Mouse (Mus musculus) heart, embryonic 16.5 days (tissue): ENCODE results near the gene Dock7. TPM values are rescaled to one million over a fixed set of nuclear protein-coding genes. Genes with fewer than 3 reads are reported as not detected.

ENCODE experiments used
- ATAC-seq: fragments of 200-750 bp; cut with Nextera tagmentation; replicated peaks from 2 replicates; pipeline ENCODE4 v1.8.0; 2017; ENCODE audit warnings: moderate number of reproducible peaks; ENCODE audit not compliant: insufficient read depth, low FRiP score; ENCODE audit errors: extremely low read depth
- H3K27ac ChIP-seq: fragments of 300-500 bp; sonication (generic); 2 replicates; pipeline ENCODE4 v1.5.1; 2014; ENCODE audit warnings: mild to moderate bottlenecking, low read length, control low read depth, moderate library complexity
- H3K27me3 ChIP-seq: fragments of 300-500 bp; sonication (generic); 2 replicates; pipeline ENCODE4 v1.6.1; 2014; ENCODE audit warnings: low read length, mixed read lengths; ENCODE audit not compliant: control insufficient read depth, insufficient read depth
- H3K36me3 ChIP-seq: fragments of 300-500 bp; sonication (generic); 2 replicates; pipeline ENCODE4 v1.6.1; 2014; ENCODE audit not compliant: control insufficient read depth, insufficient read depth
- H3K4me1 ChIP-seq: fragments of 300-500 bp; sonication (generic); 2 replicates; pipeline ENCODE4 v1.6.1; 2014; ENCODE audit warnings: low read length, mixed read lengths; ENCODE audit not compliant: control insufficient read depth, insufficient read depth
- H3K4me2 ChIP-seq: fragments of 300-500 bp; sonication (generic); 2 replicates; pipeline ENCODE4 v1.6.1; 2014; ENCODE audit warnings: low read depth, mild to moderate bottlenecking, control low read depth, low read length
- H3K4me3 ChIP-seq: fragments of 300-500 bp; sonication (generic); 2 replicates; pipeline ENCODE4 v1.5.1; 2014; ENCODE audit warnings: mild to moderate bottlenecking, control low read depth, low read length
- H3K9ac ChIP-seq: fragments of 300-500 bp; sonication (generic); 2 replicates; pipeline ENCODE4 v1.6.1; 2014; ENCODE audit warnings: low read length, control low read depth
- H3K9me3 ChIP-seq: fragments of 300-500 bp; sonication (generic); replicated peaks from 2 replicates; pipeline ENCODE4 v1.6.1; 2016; ENCODE audit warnings: low read length; ENCODE audit not compliant: control insufficient read depth
- WGBS: fragments of 180-500 bp; shearing (Covaris S2); extraction: QIAGEN DNeasy Blood & Tissue Kit; methylation state at CpG from one replicate; pipeline ENCODE4 v1.1.7; 2014; 5-methylcytosine and 5-hydroxymethylcytosine counted together
- polyA plus RNA-seq: library from polyadenylated mRNA; unstranded; fragments of >200 nt; fragmentation: Nextera tagmentation; extraction: Ambion mirVana; gene quantifications from 2 replicates; pipeline ENCODE4 v1.2.1, GENCODE M21; 2015

Dock7 gene
- polyA plus RNA-seq, 1 experiment from 2014 or later: 18.5 TPM

DNA sequence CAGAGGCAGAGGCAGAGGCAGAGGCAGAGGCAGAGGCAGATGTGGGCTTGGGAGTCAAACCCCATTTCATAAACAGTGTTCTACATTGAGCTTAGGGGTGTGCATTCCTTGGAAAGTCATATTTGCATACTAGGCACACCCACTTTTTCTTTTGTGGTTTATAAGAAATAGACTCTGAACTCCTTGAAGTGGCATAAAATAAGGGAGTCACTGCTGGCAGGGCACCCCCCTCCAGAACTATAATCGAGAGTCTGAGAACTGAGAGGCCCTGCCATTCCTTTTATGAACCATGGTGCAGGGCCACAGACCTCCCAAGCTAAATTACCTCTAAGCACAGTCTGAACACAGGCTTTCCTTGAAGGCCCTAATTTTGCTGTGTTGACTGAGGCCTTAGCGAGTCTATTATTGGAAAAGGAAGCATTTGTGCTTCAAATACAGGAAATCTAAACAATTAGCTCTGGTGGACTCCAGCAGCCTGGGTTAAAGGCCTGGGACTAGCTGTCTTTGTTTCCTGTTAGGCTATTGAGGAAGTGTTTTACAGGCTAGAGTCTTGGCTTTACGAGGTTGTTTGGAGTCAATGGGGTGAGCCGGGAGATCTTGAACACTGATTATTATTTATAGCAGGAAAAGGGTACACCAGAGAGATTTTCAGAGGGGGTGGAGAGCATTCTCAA is 31.3 kb upstream of the Dock7 start:
- no peaks in the 10 kb centered on the region for H3K9me3 ChIP-seq
- WGBS: 49% methylated on average over 4 of the region's 4 CpGs
- no peak for ATAC-seq
- no peaks in the 10 kb centered on the region for H3K36me3 ChIP-seq
- H3K9ac ChIP-seq: no peak overlapping the region
- no peak overlapping the region for H3K4me2 ChIP-seq
- no peaks in the 10 kb centered on the region for H3K4me1 ChIP-seq
- peaks cover 8% of the 10 kb centered on the region for H3K27me3 ChIP-seq
- no peak overlapping the region for H3K27ac ChIP-seq
- no peak overlapping the region for H3K4me3 ChIP-seq

DNA sequence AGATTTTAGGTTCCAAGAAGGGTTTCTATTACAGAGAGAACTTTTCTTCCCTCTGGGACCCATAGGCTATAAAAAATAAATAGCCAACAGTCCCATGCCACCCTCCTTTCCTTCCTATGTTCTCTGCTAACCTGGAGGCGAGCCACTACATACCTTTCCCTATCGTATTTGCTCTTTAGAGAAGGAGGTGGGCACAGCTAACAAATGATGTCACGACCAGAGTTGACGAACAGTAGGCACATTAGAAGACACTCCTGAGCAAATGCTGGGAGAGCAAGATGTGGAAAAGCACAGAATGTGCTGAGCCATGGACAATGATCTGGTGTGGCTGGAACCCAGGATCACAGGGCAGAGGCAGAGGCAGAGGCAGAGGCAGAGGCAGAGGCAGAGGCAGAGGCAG is 30.7 kb upstream of the Dock7 start:
- no peak for ATAC-seq
- Histone ChIP-seq H3K36me3 (no peaks in the 10 kb centered on the region), H3K4me1 (no peaks in the 10 kb centered on the region), H3K9me3 (no peaks in the 10 kb centered on the region), H3K27ac (no peak overlapping the region), H3K4me2 (no peak overlapping the region), H3K27me3 (peaks cover 8% of the 10 kb centered on the region), H3K4me3 (no peak overlapping the region), H3K9ac (no peak overlapping the region)
- WGBS: 80% methylated on average over 4 of the region's 4 CpGs

DNA sequence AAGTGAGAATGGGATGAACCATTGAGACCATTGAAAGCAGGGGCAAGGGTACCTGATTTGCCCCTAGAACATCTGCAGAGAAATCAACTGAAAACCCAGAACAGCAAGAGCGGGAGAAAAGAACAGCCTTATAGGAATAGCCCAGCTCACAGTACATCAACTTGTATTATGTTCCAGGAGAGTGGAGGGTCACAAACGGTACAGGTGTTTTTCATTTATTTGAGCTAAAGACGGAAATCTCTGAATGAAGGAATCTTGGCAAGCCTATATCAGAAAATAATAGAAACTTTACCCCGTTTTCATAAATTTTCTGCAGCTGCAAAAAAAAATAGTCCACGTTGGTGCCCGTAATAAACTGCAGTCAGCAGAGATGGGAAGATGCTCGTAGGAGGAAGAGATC is 22.6 kb upstream of the Dock7 start:
- Histone ChIP-seq H3K4me3 (no peak overlapping the region), H3K9ac (no peak overlapping the region), H3K27ac (no peak overlapping the region), H3K4me2 (no peak overlapping the region), H3K9me3 (no peaks in the 10 kb centered on the region), H3K27me3 (peaks cover 3% of the 10 kb centered on the region; the same call in 1 of the 2 replicates), H3K36me3 (no peaks in the 10 kb centered on the region), H3K4me1 (no peaks in the 10 kb centered on the region)
- WGBS: 78% methylated on average over 7 of the region's 7 CpGs
- ATAC-seq: no peak

DNA sequence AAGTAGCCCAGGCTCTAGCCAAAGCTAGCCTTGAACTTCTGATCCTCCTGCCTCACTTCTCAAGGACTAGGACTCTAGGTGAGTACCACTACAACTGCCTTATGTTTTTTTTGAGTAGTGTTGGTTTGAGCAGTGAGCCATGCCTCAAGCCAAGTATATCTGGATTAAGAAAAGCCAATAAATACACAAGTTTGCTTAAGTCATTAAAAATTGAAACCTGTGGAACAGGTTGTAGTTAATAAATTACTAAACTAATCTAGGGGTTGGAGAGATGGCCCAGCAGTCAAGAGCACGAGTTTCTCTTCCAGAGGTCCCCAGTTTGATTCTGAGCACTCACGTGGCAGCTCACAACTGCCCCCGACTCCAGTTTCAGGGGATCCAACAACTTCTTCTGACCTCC is 20.9 kb upstream of the Dock7 start:
- Histone ChIP-seq H3K36me3 (no peaks in the 10 kb centered on the region), H3K27me3 (no peaks in the 10 kb centered on the region), H3K27ac (no peak overlapping the region), H3K4me1 (peaks cover 4% of the 10 kb centered on the region), H3K9ac (no peak overlapping the region), H3K4me2 (no peak overlapping the region), H3K4me3 (no peak overlapping the region), H3K9me3 (no peaks in the 10 kb centered on the region)
- WGBS: 68% methylated on average over 3 of the region's 3 CpGs
- ATAC-seq: no peak

DNA sequence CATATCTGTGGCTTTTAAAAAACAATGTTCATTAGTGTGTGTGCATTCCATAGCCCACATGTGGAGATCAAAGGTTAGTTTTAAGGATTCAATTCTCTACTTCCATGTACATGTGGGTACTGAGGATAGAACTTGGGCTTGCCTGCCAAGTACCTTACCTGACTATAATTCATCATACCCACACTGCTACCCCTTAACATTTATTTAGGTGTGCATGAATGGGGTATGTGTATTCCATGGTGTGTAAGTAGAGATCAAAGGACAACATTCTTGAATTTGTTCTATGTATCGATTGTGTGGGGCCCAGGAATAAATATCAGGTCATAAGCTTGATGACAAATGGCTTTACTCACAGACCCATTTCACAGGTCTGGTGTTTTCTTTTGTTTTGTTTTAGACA is 20.5 kb upstream of the Dock7 start:
- no peaks in the 10 kb centered on the region for H3K36me3 ChIP-seq
- no peak for ATAC-seq
- H3K27ac ChIP-seq: no peak overlapping the region
- no peak overlapping the region for H3K4me2 ChIP-seq
- WGBS: 82% methylated on average over 1 of the region's 1 CpGs
- H3K9ac ChIP-seq: no peak overlapping the region
- H3K27me3 ChIP-seq: no peaks in the 10 kb centered on the region
- H3K4me3 ChIP-seq: no peak overlapping the region
- peaks cover 4% of the 10 kb centered on the region for H3K4me1 ChIP-seq
- H3K9me3 ChIP-seq: no peaks in the 10 kb centered on the region

DNA sequence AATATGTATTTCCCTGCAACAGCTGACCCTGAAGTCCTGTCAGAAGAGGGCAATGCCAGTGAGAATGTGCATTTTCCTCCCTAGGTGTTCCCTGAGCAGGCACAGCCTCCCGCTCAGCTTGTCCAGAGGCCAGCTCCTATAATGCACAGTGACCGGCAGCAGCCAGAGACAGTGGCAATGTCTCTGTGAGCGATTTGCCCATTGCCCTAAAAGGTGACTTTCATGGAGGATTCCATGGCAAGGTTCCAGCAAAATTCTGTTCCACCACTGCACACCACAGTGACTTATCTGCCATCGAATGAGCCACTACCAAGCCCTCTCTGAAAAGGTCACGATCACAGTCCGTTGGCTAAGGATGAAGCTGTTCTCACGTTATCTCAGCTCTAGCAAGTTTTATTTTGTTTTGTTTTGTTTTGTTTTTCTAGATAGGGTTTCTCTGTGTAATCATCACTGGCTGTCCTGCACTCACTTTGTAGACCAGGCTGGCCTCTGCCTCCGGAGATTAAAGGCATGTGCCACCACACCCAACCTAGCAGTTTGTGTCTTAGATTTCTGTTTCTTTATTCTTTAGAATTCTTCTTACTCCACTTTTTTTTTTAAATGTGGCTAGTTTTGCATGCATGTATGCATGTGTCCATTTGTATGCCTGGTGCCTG is 17.4 kb upstream of the Dock7 start:
- H3K27ac ChIP-seq: no peak overlapping the region
- no peak for ATAC-seq
- H3K9me3 ChIP-seq: no peaks in the 10 kb centered on the region
- H3K9ac ChIP-seq: no peak overlapping the region
- no peaks in the 10 kb centered on the region for H3K36me3 ChIP-seq
- 51% methylated on average over 8 of the region's 8 CpGs for WGBS
- H3K4me2 ChIP-seq: no peak overlapping the region
- H3K27me3 ChIP-seq: no peaks in the 10 kb centered on the region
- peaks cover 4% of the 10 kb centered on the region for H3K4me1 ChIP-seq
- H3K4me3 ChIP-seq: no peak overlapping the region

DNA sequence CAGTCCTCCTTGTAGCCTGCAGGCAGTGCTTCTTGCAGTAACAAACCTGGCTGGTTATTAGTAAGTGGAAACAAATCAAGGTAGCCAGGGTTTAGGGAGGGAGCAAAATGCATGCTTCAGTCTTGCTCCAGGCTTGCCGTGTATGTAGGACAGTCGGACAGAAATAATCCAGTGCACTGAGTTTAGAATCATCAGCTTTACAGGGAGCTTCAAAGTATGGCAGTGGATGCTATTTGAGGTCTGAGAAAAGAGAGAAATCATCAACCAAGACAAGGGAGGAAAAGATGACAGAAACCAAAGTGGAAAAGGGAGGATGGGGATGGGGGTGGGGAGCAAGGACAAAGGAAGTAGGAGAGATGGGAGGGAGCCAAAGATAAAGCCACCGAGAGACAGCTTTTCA is 13.8 kb upstream of the Dock7 start:
- WGBS: 54% methylated on average over 3 of the region's 3 CpGs
- H3K36me3 ChIP-seq: no peaks in the 10 kb centered on the region
- no peak for ATAC-seq
- peaks cover 4% of the 10 kb centered on the region for H3K4me1 ChIP-seq
- no peak overlapping the region for H3K27ac ChIP-seq
- H3K4me3 ChIP-seq: no peak overlapping the region
- no peaks in the 10 kb centered on the region for H3K27me3 ChIP-seq
- H3K9me3 ChIP-seq: no peaks in the 10 kb centered on the region
- H3K9ac ChIP-seq: no peak overlapping the region
- no peak overlapping the region for H3K4me2 ChIP-seq

DNA sequence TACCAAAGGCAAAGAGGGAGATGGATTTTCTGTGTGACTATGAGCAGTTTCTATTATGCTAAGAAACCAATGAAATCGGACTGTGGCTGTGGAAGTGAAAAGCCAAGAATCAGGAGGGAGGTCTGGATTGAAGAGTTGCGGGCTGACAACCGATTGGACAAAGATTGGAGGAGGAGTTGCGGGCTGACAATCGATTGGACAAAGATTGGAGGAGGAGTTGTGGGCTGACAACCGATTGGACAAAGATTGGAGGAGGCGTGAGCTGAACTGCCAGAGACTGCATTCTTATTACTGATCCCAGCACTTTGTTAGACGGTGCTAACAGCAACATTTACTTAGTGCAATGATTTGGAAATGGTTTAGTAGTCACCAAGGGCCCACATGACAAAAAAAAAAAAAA is 12.6 kb upstream of the Dock7 start:
- Histone ChIP-seq H3K4me2 (no peak overlapping the region), H3K4me3 (no peak overlapping the region), H3K4me1 (peaks cover 4% of the 10 kb centered on the region), H3K36me3 (no peaks in the 10 kb centered on the region), H3K27me3 (no peaks in the 10 kb centered on the region), H3K9me3 (no peaks in the 10 kb centered on the region), H3K27ac (no peak overlapping the region), H3K9ac (no peak overlapping the region)
- ATAC-seq: no peak
- 89% methylated on average over 8 of the region's 8 CpGs for WGBS

DNA sequence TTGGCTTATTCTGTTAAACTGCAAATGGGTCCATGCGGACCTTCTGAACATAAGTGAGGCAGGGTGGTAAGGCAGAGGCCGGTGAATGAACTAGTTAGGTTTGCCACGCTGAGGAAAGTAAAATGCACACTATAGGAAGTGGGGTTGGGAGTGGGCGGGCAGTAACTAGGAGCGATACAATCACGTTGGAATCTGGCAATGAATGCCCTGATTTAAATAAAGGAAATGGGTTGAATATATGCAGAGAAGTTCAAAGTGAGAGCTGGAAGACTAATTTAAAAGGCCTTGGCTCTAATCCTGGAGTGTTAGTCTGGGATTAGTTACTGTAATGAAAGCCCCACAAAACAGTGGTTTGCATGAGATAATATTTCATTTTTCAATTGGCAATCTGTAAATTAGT is 12.0 kb upstream of the Dock7 start:
- no peak for ATAC-seq
- Histone ChIP-seq H3K27me3 (no peaks in the 10 kb centered on the region), H3K36me3 (no peaks in the 10 kb centered on the region), H3K4me1 (no peaks in the 10 kb centered on the region), H3K27ac (no peak overlapping the region), H3K4me2 (no peak overlapping the region), H3K9me3 (no peaks in the 10 kb centered on the region), H3K9ac (no peak overlapping the region), H3K4me3 (no peak overlapping the region)
- WGBS: 73% methylated on average over 6 of the region's 6 CpGs
